Mouse (Mus musculus) MEL (cell line): ENCODE data around the gene Gtpbp1. TPM values are rescaled to one million over a fixed set of nuclear protein-coding genes. Genes with fewer than 3 reads are reported as not detected.

Source experiments
- DNase-seq: peaks from one replicate; pipeline ENCODE4 v3.0.0; 2011; ENCODE audit warnings: low read depth, low spot score
- H3K27ac ChIP-seq: 2 replicates; pipeline ENCODE4 v1.5.1; 2012; ENCODE audit warnings: low read depth, mild to moderate bottlenecking, control low read depth, low read length, moderate library complexity; ENCODE audit not compliant: control insufficient read depth
- H3K27me3 ChIP-seq, 2 experiments: fragments of 150-350 bp in 1 of 2; sonication (generic) in 1 of 2; 2 replicates each; pipeline ENCODE4 v1.6.1; 2012; ENCODE audit warnings: low read length in 2 of 2, mild to moderate bottlenecking in 2 of 2, improper control_type of control experiment in 1 of 2, moderate library complexity in 1 of 2; ENCODE audit not compliant: insufficient read depth in 2 of 2, control insufficient read depth in 1 of 2
- H3K36me3 ChIP-seq, 2 experiments: 2 replicates each; pipeline ENCODE4 v1.6.1; 2012 to 2014; ENCODE audit warnings: low read length in 2 of 2, improper control_type of control experiment in 1 of 2, inconsistent platforms in 1 of 2, mild to moderate bottlenecking in 1 of 2; ENCODE audit not compliant: insufficient read depth in 2 of 2, control insufficient read depth in 1 of 2
- H3K4me1 ChIP-seq, 2 experiments: fragments of 150-350 bp in 1 of 2; sonication (generic) in 1 of 2; 2 replicates each; pipeline ENCODE4 v1.6.1; 2012; ENCODE audit warnings: low read length in 2 of 2, improper control_type of control experiment in 1 of 2, mild to moderate bottlenecking in 1 of 2; ENCODE audit not compliant: insufficient read depth in 2 of 2, control insufficient read depth in 1 of 2
- H3K4me3 ChIP-seq, 2 experiments: fragments of 150-350 bp in 1 of 2; sonication (generic) in 1 of 2; 2 replicates each; pipeline ENCODE4 v1.5.1; 2012; ENCODE audit warnings: low read depth in 2 of 2, low read length in 2 of 2, mild to moderate bottlenecking in 2 of 2, moderate library complexity in 2 of 2, control low read depth in 1 of 2, improper control_type of control experiment in 1 of 2; ENCODE audit not compliant: control insufficient read depth in 1 of 2, insufficient read depth in 1 of 2
- H3K79me2 ChIP-seq: 2 replicates; pipeline ENCODE4 v1.6.1; 2012; ENCODE audit warnings: mild to moderate bottlenecking, low read length, moderate library complexity; ENCODE audit not compliant: control insufficient read depth, poor library complexity, insufficient read depth
- H3K9ac ChIP-seq: 2 replicates; pipeline ENCODE4 v1.6.1; 2012; ENCODE audit warnings: low read depth, mild to moderate bottlenecking, control low read depth, low read length, moderate library complexity; ENCODE audit not compliant: control insufficient read depth, poor library complexity, severe bottlenecking
- H3K9me3 ChIP-seq: fragments of 150-350 bp; sonication (generic); replicated peaks from 2 replicates; pipeline ENCODE4 v1.6.1; 2012; ENCODE audit warnings: mild to moderate bottlenecking, low read length, improper control_type of control experiment, moderate library complexity; ENCODE audit not compliant: insufficient read depth
- BHLHE40 ChIP-seq: IDR thresholded peaks from 2 replicates; pipeline ENCODE4 v1.6.1; 2012; ENCODE audit warnings: low read depth, mild to moderate bottlenecking, inconsistent platforms, low read length, improper control_type of control experiment, borderline replicate concordance
- CHD1 ChIP-seq: IDR thresholded peaks from 2 replicates; pipeline ENCODE4 v1.6.1; 2012; ENCODE audit warnings: low read depth, mild to moderate bottlenecking, inconsistent platforms, low read length, improper control_type of control experiment
- E2F4 ChIP-seq: IDR thresholded peaks from 2 replicates; pipeline ENCODE4 v1.6.1; 2011; ENCODE audit warnings: low read depth, low read length, improper control_type of control experiment, borderline replicate concordance
- ELF1 ChIP-seq: IDR thresholded peaks from 2 replicates; pipeline ENCODE4 v1.6.1; 2014; ENCODE audit warnings: low read depth, mild to moderate bottlenecking, inconsistent platforms, low read length, improper control_type of control experiment, moderate library complexity
- EP300 ChIP-seq, 2 experiments: IDR thresholded peaks; 2 replicates each; pipeline ENCODE4 v1.6.1; 2011; ENCODE audit warnings: improper control_type of control experiment in 2 of 2, low read length in 2 of 2, low read depth in 1 of 2, mild to moderate bottlenecking in 1 of 2
- ETS1 ChIP-seq: IDR thresholded peaks from 2 replicates; pipeline ENCODE4 v1.6.1; 2012; ENCODE audit warnings: low read depth, mild to moderate bottlenecking, inconsistent platforms, low read length, improper control_type of control experiment, moderate library complexity
- GABPA ChIP-seq: IDR thresholded peaks from 2 replicates; pipeline ENCODE4 v1.6.1; 2012; ENCODE audit warnings: low read depth, mild to moderate bottlenecking, inconsistent platforms, low read length, improper control_type of control experiment, moderate library complexity
- GATA1 ChIP-seq: IDR thresholded peaks from 2 replicates; pipeline ENCODE4 v1.6.1; 2011; ENCODE audit warnings: low read depth, low read length, improper control_type of control experiment
- JUND ChIP-seq: IDR thresholded peaks from 2 replicates; pipeline ENCODE4 v1.6.1; 2011; ENCODE audit warnings: low read depth, mild to moderate bottlenecking, improper control_type of control experiment, low read length
- KAT2A ChIP-seq: conservative IDR thresholded peaks from 2 replicates; pipeline ENCODE4 v1.6.1; 2012; ENCODE audit warnings: low read depth, low read length, improper control_type of control experiment, inconsistent platforms
- MAX ChIP-seq: IDR thresholded peaks from 2 replicates; pipeline ENCODE4 v1.6.1; 2011; ENCODE audit warnings: low read length, improper control_type of control experiment
- MAZ ChIP-seq: IDR thresholded peaks from 2 replicates; pipeline ENCODE4 v1.6.1; 2012; ENCODE audit warnings: low read depth, mild to moderate bottlenecking, inconsistent platforms, low read length, improper control_type of control experiment
- MEF2A ChIP-seq: IDR thresholded peaks from 2 replicates; pipeline ENCODE4 v1.6.1; 2014; ENCODE audit warnings: low read depth, mild to moderate bottlenecking, inconsistent platforms, low read length, improper control_type of control experiment; ENCODE audit not compliant: poor library complexity, insufficient replicate concordance, severe bottlenecking; ENCODE audit errors: extremely low read depth
- MXI1 ChIP-seq: IDR thresholded peaks from 2 replicates; pipeline ENCODE4 v1.6.1; 2011; ENCODE audit warnings: mild to moderate bottlenecking, low read depth, low read length, improper control_type of control experiment
- NELFE ChIP-seq: IDR thresholded peaks from 2 replicates; pipeline ENCODE4 v1.6.1; 2011; ENCODE audit warnings: low read depth, low read length, improper control_type of control experiment
- NRF1 ChIP-seq: IDR thresholded peaks from 2 replicates; pipeline ENCODE4 v1.6.1; 2014; ENCODE audit warnings: low read depth, mild to moderate bottlenecking, inconsistent platforms, low read length, improper control_type of control experiment, moderate library complexity; ENCODE audit not compliant: poor library complexity, insufficient read depth, severe bottlenecking
- POLR2AphosphoS2 ChIP-seq: IDR thresholded peaks from 2 replicates; pipeline ENCODE4 v1.6.1; 2011; ENCODE audit warnings: low read length, improper control_type of control experiment
- POLR2AphosphoS5 ChIP-seq: IDR thresholded peaks from 2 replicates; pipeline ENCODE4 v1.6.1; 2012; ENCODE audit warnings: low read depth, borderline replicate concordance, mild to moderate bottlenecking, inconsistent platforms, low read length, moderate library complexity, mixed read lengths
- RAD21 ChIP-seq: IDR thresholded peaks from 2 replicates; pipeline ENCODE4 v1.6.1; 2011; ENCODE audit warnings: mild to moderate bottlenecking, low read depth, low read length, improper control_type of control experiment
- RCOR1 ChIP-seq: IDR thresholded peaks from 2 replicates; pipeline ENCODE4 v1.6.1; 2012; ENCODE audit warnings: low read depth, mild to moderate bottlenecking, inconsistent platforms, low read length, improper control_type of control experiment
- SIN3A ChIP-seq: IDR thresholded peaks from 2 replicates; pipeline ENCODE4 v1.6.1; 2012; ENCODE audit warnings: low read length, improper control_type of control experiment, inconsistent platforms
- SMC3 ChIP-seq: IDR thresholded peaks from 2 replicates; pipeline ENCODE4 v1.6.1; 2011; ENCODE audit warnings: low read depth, low read length, improper control_type of control experiment
- TBP ChIP-seq: IDR thresholded peaks from 2 replicates; pipeline ENCODE4 v1.8.0; 2011; ENCODE audit warnings: low read depth, low read length, improper control_type of control experiment
- TCF12 ChIP-seq: IDR thresholded peaks from 2 replicates; pipeline ENCODE4 v1.6.1; 2014; ENCODE audit warnings: low read depth, mild to moderate bottlenecking, inconsistent platforms, low read length, improper control_type of control experiment, moderate library complexity
- UBTF ChIP-seq: IDR thresholded peaks from 2 replicates; pipeline ENCODE4 v1.6.1; 2012; ENCODE audit warnings: low read depth, mild to moderate bottlenecking, inconsistent platforms, low read length, improper control_type of control experiment, moderate library complexity, borderline replicate concordance; ENCODE audit not compliant: insufficient read depth
- USF2 ChIP-seq, 2 experiments: IDR thresholded peaks; 2 replicates each; pipeline ENCODE4 v1.6.1; 2011 to 2012; ENCODE audit warnings: improper control_type of control experiment in 2 of 2, low read length in 2 of 2, borderline replicate concordance in 1 of 2, inconsistent platforms in 1 of 2, low read depth in 1 of 2, mild to moderate bottlenecking in 1 of 2; ENCODE audit not compliant: insufficient read depth in 1 of 2
- ZC3H11A ChIP-seq: IDR thresholded peaks from 2 replicates; pipeline ENCODE4 v1.6.1; 2012; ENCODE audit warnings: low read depth, mild to moderate bottlenecking, inconsistent platforms, low read length, improper control_type of control experiment
- ZMIZ1 ChIP-seq: IDR thresholded peaks from 2 replicates; pipeline ENCODE4 v1.6.1; 2012; ENCODE audit warnings: low read depth, mild to moderate bottlenecking, inconsistent platforms, low read length, improper control_type of control experiment, moderate library complexity
- ZNF384 ChIP-seq: IDR thresholded peaks from 2 replicates; pipeline ENCODE4 v1.6.1; 2012; ENCODE audit warnings: low read depth, mild to moderate bottlenecking, inconsistent platforms, low read length, improper control_type of control experiment
- polyA plus RNA-seq, 2 experiments: library from polyadenylated mRNA; stranded (reverse) in 1 of 2; unstranded in 1 of 2; fragments of >175 nt in 1 of 2; fragments of >200 nt in 1 of 2; gene quantifications; 2 replicates each; pipeline versions ENCODE4 v1.2.1 to v1.2.4; 2012; ENCODE audit warnings: low replicate concordance in 2 of 2, low read depth in 1 of 2; ENCODE audit not compliant: insufficient read length in 2 of 2, insufficient read depth in 1 of 2, missing spikeins in 1 of 2
- total RNA-seq: library from RNA; depleted of rRNA; stranded (reverse); fragments of 300-350 nt; gene quantifications from 2 replicates; pipeline ENCODE4 v1.2.3, GENCODE M21; 2012

Gtpbp1 gene
- total and polyA plus RNA-seq, 3 experiments = 50.3 to 92.2 TPM; not detected in 1

DNA sequence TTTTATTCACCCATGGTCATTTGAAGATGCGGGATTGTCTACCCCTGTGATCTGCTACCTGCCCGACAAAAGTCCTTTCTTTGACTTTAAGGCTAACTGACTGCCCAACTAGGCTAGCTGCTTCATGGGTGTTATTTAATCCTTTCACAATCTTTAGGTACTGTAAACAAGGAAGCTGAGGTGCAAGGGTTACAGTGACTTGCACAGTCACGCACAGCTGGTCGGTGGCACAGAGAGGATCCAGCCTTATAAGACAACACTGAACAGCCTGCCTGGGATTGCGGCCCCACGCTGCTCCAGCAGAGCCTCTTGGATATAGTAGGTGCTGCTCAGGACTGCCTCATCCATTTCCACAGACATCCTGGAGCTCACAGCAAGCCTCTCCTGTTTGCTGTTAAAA, 7.5 kb upstream of the Gtpbp1 start:
- TF ChIP-seq SMC3 (no peak), USF2 (IDR thresholded peaks at IDR 0.05; ENCODE audit: borderline replicate concordance in 1 of 2, insufficient read depth in 1 of 2, low read depth in 1 of 2, low read length in 2 of 2) (no peak), ZNF384 (no peak), RAD21 (no peak), KAT2A (no peak), SIN3A (no peak), JUND (no peak), ETS1 (no peak), NELFE (no peak), POLR2AphosphoS5 (no peak), TCF12 (no peak), BHLHE40 (no peak), MEF2A (no peak), CHD1 (no peak), NRF1 (no peak)
- Histone ChIP-seq H3K36me3 (peaks cover 2 to 29% of the 10 kb centered on the region in 2 experiments; a peak in 3 of 4 replicates), H3K27ac (no peak overlapping the region), H3K27me3 (no peaks in the 10 kb centered on the region), H3K9ac (no peak overlapping the region), H3K9me3 (no peaks in the 10 kb centered on the region), H3K4me1 (peaks cover 4 to 29% of the 10 kb centered on the region in 2 experiments; a peak in 3 of 4 replicates), H3K79me2 (peaks cover 85% of the 10 kb centered on the region), H3K4me3 (no peak overlapping the region; a peak in 1 of 4 replicates)
- DNase-seq = no peak

DNA sequence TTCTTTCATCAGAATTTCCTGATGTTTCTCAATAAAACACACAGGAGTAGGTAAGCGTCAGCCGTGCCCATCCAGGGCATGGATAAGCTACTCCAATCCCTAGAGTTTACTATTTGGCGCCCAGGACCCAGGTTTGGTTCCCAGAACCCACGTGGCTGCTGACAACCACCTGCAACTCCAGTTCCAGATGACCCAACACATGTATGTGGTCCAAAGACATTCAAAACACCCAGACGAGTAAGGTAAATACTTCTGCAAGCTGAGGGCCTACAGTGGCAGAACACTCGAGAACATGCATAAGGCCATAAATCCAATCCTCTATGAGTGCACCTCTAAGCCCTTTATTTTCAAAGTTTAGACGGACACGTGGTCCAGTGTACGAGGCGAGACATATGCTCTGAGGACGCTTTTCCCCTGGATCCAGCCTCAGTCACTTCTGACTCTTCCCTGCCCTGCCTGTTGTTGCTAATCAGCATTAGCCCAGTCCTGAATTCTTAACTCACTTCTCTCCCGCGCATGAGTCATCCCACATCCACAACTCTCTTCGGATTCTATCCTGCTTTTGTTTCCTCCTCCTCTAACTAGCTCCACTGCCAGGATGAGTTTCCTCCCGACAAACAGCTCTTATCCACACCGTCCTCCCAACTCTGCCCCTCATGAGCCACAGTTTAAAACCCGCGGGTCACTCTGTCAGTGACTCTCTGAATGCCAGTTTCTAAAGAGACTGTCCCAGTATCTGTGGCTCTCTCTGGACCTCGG, 6.8 kb upstream of the Gtpbp1 start:
- H3K9ac ChIP-seq = peak overlapping the region; percentile 97
- no peak for TF ChIP-seq GABPA
- no peak; the same call in 1 of the 2 replicates for TF ChIP-seq SIN3A
- TF ChIP-seq POLR2AphosphoS2 = no peak
- no peak for TF ChIP-seq EP300 (IDR thresholded peaks at IDR 0.05; ENCODE audit: low read depth in 1 of 2, low read length in 2 of 2)
- no peak for TF ChIP-seq E2F4
- no peak for TF ChIP-seq ZMIZ1
- TF ChIP-seq CHD1 = no peak
- TF ChIP-seq MAX = peak; percentile 55; the same call in 1 of the 2 replicates
- no peak for TF ChIP-seq UBTF
- 0 out of 2 replicates have a peak, but pooled peaks have one; percentile 23 for TF ChIP-seq TBP
- TF ChIP-seq GATA1 = no peak
- TF ChIP-seq MAZ = no peak
- no peak for TF ChIP-seq ZC3H11A
- no peak for TF ChIP-seq ELF1
- TF ChIP-seq MXI1 = peak; percentile 29; the same call in 1 of the 2 replicates
- 0 out of 2 replicates have a peak, but pooled peaks have one; percentile 25 for TF ChIP-seq NRF1
- TF ChIP-seq RAD21 = no peak
- no peak for TF ChIP-seq RCOR1
- TF ChIP-seq ZNF384 = no peak

More for the DNA sequence above, 6.8 kb upstream of the Gtpbp1 start:
- H3K79me2 ChIP-seq = peaks cover 80% of the 10 kb centered on the region
- peak overlapping the region; percentile 11; the same call in 1 of the 2 replicates for H3K27ac ChIP-seq
- H3K4me1 ChIP-seq = peaks cover 4 to 29% of the 10 kb centered on the region in 2 experiments
- H3K9me3 ChIP-seq = no peaks in the 10 kb centered on the region
- no peaks in the 10 kb centered on the region for H3K27me3 ChIP-seq
- peaks cover 2 to 31% of the 10 kb centered on the region in 2 experiments; a peak in 3 of 4 replicates for H3K36me3 ChIP-seq
- peak; percentile 57 for DNase-seq
- H3K4me3 ChIP-seq = peak overlapping the region; percentile 93 to 96
